Mouse (Mus musculus): ENCODE data around the gene Rwdd4a.

Rwdd4a gene

GRCm38 (mm10) chr8:47581454-47581853 is 48.0 kb downstream of the Rwdd4a start:
- in situ Hi-C loops (cut with MboI) = no loop called here

GRCm38 (mm10) chr8:47588616-47589015 is 55.2 kb downstream of the Rwdd4a start:
- in situ Hi-C loops (cut with MboI) = no loop called here

- in situ Hi-C loops (cut with MboI) = no loop called here
Measured at GRCm38 (mm10) chr8:47590400-47590799, 56.9 kb downstream of the Rwdd4a start.

GRCm38 (mm10) chr8:47600664-47601063 is 67.2 kb downstream of the Rwdd4a start:
- in situ Hi-C loops (cut with MboI) = no loop called here
